Mouse (Mus musculus) small intestine, adult 2 months (tissue): Measurements from ENCODE around the gene Rph3al. TPM values are rescaled to one million over a fixed set of nuclear protein-coding genes. Genes with fewer than 3 reads are reported as not detected.

Source experiments
- H3K27ac ChIP-seq: fragments of 200-500 bp; 2 replicates; pipeline ENCODE4 v1.5.1; 2012; ENCODE audit warnings: low read depth, low read length, control low read depth, inconsistent platforms; ENCODE audit not compliant: insufficient read depth
- H3K27me3 ChIP-seq: fragments of 200-500 bp; 2 replicates; pipeline ENCODE4 v1.6.1; 2012; ENCODE audit warnings: mild to moderate bottlenecking, moderate library complexity, low read length, inconsistent platforms; ENCODE audit not compliant: control insufficient read depth, insufficient read depth
- H3K36me3 ChIP-seq: fragments of 200-500 bp; 2 replicates; pipeline ENCODE4 v1.6.1; 2012; ENCODE audit warnings: mild to moderate bottlenecking, low read length, control low read depth, inconsistent platforms; ENCODE audit not compliant: control insufficient read depth, insufficient read depth
- H3K4me1 ChIP-seq: fragments of 200-500 bp; 2 replicates; pipeline ENCODE4 v1.6.1; 2012; ENCODE audit warnings: low read length, inconsistent platforms, mixed read lengths; ENCODE audit not compliant: control insufficient read depth, insufficient read depth, insufficient read length
- H3K4me3 ChIP-seq: fragments of 200-500 bp; 2 replicates; pipeline ENCODE4 v1.5.1; 2012; ENCODE audit warnings: low read depth, mild to moderate bottlenecking, control low read depth, inconsistent platforms, low read length, moderate library complexity
- CTCF ChIP-seq: fragments of 200-500 bp; IDR thresholded peaks from 2 replicates; pipeline ENCODE4 v1.5.1; 2012; ENCODE audit warnings: low read depth, mild to moderate bottlenecking, control low read depth, inconsistent platforms, low read length, moderate library complexity, mixed read lengths; ENCODE audit not compliant: insufficient replicate concordance, insufficient read length; ENCODE audit errors: extremely low read depth
- POLR2A ChIP-seq: fragments of 200-500 bp; IDR thresholded peaks from 2 replicates; pipeline ENCODE4 v1.6.1; 2012; ENCODE audit warnings: low read depth, mild to moderate bottlenecking, control low read depth, inconsistent platforms, low read length, moderate library complexity
- WGBS: fragments of 180-500 bp; shearing (Covaris S2); methylation state at CpG from one replicate; pipeline ENCODE4 v1.1.7; 2018; 5-methylcytosine and 5-hydroxymethylcytosine counted together
- polyA plus RNA-seq: library from polyadenylated mRNA; depleted of rRNA; stranded (reverse); fragments of >200 nt; gene quantifications from 2 replicates; pipeline ENCODE4 v1.2.3, GENCODE M21; 2012

Rph3al gene
- polyA plus RNA-seq, 1 experiment: 12.6 TPM

GRCm38 (mm10) chr11:75870947-75871346 lies 67.3 kb downstream of the Rph3al start:
- no peaks in the 10 kb centered on the region for H3K4me1 ChIP-seq
- 84% methylated on average over 4 of the region's 4 CpGs for WGBS
- no peaks in the 10 kb centered on the region for H3K27me3 ChIP-seq
- H3K27ac ChIP-seq: no peak overlapping the region
- peaks cover 13% of the 10 kb centered on the region for H3K36me3 ChIP-seq
- TF ChIP-seq CTCF (no peak), POLR2A (no peak)
- H3K4me3 ChIP-seq: no peak overlapping the region

DNA sequence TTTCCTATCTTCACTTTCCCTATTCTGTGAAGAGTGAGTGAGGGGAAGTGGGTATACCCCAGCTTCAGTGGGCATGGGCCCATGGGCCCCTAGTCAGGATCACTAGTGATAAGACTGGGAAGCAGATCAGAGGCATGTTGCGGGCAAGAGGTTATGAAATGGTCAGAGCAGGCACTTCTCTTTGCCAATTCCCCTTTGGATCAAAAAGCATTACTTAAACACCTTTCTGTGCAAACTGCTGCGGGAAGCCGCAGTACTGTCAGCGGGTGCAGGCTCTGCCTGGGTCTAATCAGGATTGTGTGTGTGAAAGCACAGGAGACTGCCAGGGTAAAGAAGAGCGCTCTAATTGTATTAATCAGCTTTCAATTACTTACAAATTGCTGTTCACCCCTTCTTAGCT lies 67.8 kb downstream of the Rph3al start:
- Histone ChIP-seq H3K36me3 (peaks cover 13% of the 10 kb centered on the region), H3K27me3 (no peaks in the 10 kb centered on the region), H3K4me3 (no peak overlapping the region), H3K27ac (no peak overlapping the region), H3K4me1 (no peaks in the 10 kb centered on the region)
- 94% methylated on average over 5 of the region's 5 CpGs for WGBS
- no peak for TF ChIP-seq POLR2A

DNA sequence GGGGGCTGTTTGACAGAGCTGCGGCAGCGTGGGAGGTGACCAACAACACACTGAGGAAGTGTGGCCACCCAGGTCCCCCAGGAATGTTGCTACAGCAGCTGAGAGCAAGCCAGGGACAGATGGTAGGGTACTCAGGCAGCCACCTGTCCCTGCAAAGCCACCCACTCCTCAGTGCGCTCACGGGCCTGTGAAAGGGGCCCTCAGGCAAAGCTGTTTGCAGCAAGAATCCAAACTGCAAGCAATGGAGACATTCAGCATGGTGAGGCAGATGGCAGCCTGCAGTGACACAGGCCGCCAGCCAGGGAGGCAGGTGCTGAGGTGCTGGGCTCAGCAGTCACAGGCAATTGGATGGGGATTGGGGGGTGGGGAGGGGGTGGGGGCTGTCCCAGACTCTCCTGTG lies 68.3 kb downstream of the Rph3al start:
- Histone ChIP-seq H3K27me3 (no peaks in the 10 kb centered on the region), H3K27ac (no peak overlapping the region), H3K4me3 (no peak overlapping the region), H3K4me1 (no peaks in the 10 kb centered on the region), H3K36me3 (peaks cover 13% of the 10 kb centered on the region)
- TF ChIP-seq POLR2A (no peak), CTCF (no peak)
- 97% methylated on average over 5 of the region's 5 CpGs for WGBS

- WGBS: 79% methylated on average over 4 of the region's 4 CpGs
- Histone ChIP-seq H3K27ac (no peak overlapping the region), H3K4me1 (no peaks in the 10 kb centered on the region), H3K4me3 (no peak overlapping the region), H3K27me3 (no peaks in the 10 kb centered on the region), H3K36me3 (peaks cover 12% of the 10 kb centered on the region)
- TF ChIP-seq CTCF (no peak), POLR2A (no peak)
Observed at GRCm38 (mm10) chr11:75866861-75867260, 71.4 kb downstream of the Rph3al start.

GRCm38 (mm10) chr11:75865859-75866258 lies 72.4 kb downstream of the Rph3al start:
- Histone ChIP-seq H3K4me3 (no peak overlapping the region), H3K4me1 (no peaks in the 10 kb centered on the region), H3K36me3 (peaks cover 8% of the 10 kb centered on the region; the same call in 1 of the 2 replicates), H3K27ac (no peak overlapping the region), H3K27me3 (no peaks in the 10 kb centered on the region)
- 62% methylated on average over 9 of the region's 9 CpGs for WGBS
- TF ChIP-seq CTCF: no peak
- TF ChIP-seq POLR2A: no peak

- Histone ChIP-seq H3K27ac (no peak overlapping the region), H3K36me3 (peaks cover 4% of the 10 kb centered on the region; the same call in 1 of the 2 replicates), H3K4me3 (no peak overlapping the region), H3K4me1 (no peaks in the 10 kb centered on the region), H3K27me3 (no peaks in the 10 kb centered on the region)
- 70% methylated on average over 7 of the region's 7 CpGs for WGBS
- TF ChIP-seq CTCF: no peak
- TF ChIP-seq POLR2A: no peak
Observed at GRCm38 (mm10) chr11:75865253-75865619, 73.0 kb downstream of the Rph3al start.

- no peaks in the 10 kb centered on the region for H3K27me3 ChIP-seq
- no peak overlapping the region for H3K27ac ChIP-seq
- peaks cover 3% of the 10 kb centered on the region; the same call in 1 of the 2 replicates for H3K36me3 ChIP-seq
- no peak overlapping the region for H3K4me3 ChIP-seq
- 89% methylated on average over 4 of the region's 4 CpGs for WGBS
- no peaks in the 10 kb centered on the region for H3K4me1 ChIP-seq
- TF ChIP-seq CTCF (no peak), POLR2A (no peak)
Observed at GRCm38 (mm10) chr11:75864529-75865252, 73.5 kb downstream of the Rph3al start.
